Mouse (Mus musculus) embryonic facial prominence, embryonic 13.5 days (tissue): ENCODE data around the gene Kcp. TPM values are rescaled to one million over a fixed set of nuclear protein-coding genes. Genes with fewer than 3 reads are reported as not detected.

Source experiments
- ATAC-seq: fragments of 200-750 bp; cut with Nextera tagmentation; 2 replicates; pipeline ENCODE4 v1.8.0; 2017; ENCODE audit warnings: low read depth; ENCODE audit not compliant: insufficient number of reproducible peaks, insufficient read depth, low FRiP score, low TSS enrichment
- H3K27ac ChIP-seq: fragments of 300-500 bp; sonication (generic); 2 replicates; pipeline ENCODE4 v1.5.1; 2015; ENCODE audit warnings: moderate library complexity, mild to moderate bottlenecking, inconsistent platforms
- H3K27me3 ChIP-seq: fragments of 300-500 bp; sonication (generic); 2 replicates; pipeline ENCODE4 v1.6.1; 2015; ENCODE audit warnings: mild to moderate bottlenecking, inconsistent platforms
- H3K36me3 ChIP-seq: fragments of 300-500 bp; sonication (generic); 2 replicates; pipeline ENCODE4 v1.6.1; 2015; ENCODE audit warnings: mild to moderate bottlenecking, inconsistent platforms
- H3K4me1 ChIP-seq: fragments of 300-500 bp; sonication (generic); 2 replicates; pipeline ENCODE4 v1.6.1; 2015; ENCODE audit warnings: inconsistent platforms
- H3K4me2 ChIP-seq: fragments of 300-500 bp; sonication (generic); 2 replicates; pipeline ENCODE4 v1.6.1; 2015; ENCODE audit warnings: moderate library complexity, mild to moderate bottlenecking, inconsistent platforms
- H3K4me3 ChIP-seq: fragments of 300-500 bp; sonication (generic); 2 replicates; pipeline ENCODE4 v1.5.1; 2015; ENCODE audit warnings: mild to moderate bottlenecking, inconsistent platforms
- H3K9ac ChIP-seq: fragments of 300-500 bp; sonication (generic); 2 replicates; pipeline ENCODE4 v1.6.1; 2015; ENCODE audit warnings: mild to moderate bottlenecking, inconsistent platforms
- H3K9me3 ChIP-seq: fragments of 300-500 bp; sonication (generic); 2 replicates; pipeline ENCODE4 v1.6.1; 2016; ENCODE audit warnings: inconsistent platforms
- WGBS: fragments of 180-500 bp; shearing (Covaris S2); methylation state at CpG from one replicate; pipeline ENCODE4 v1.1.7; 2015; ENCODE audit warnings: mixed read lengths; 5-methylcytosine and 5-hydroxymethylcytosine counted together
- polyA plus RNA-seq: library from polyadenylated mRNA; unstranded; fragments of >200 nt; fragmentation: Nextera tagmentation; extraction: Ambion mirVana; gene quantifications from 2 replicates; pipeline ENCODE4 v1.2.1, GENCODE M21; 2015

Gene Kcp
- polyA plus RNA-seq, 1 experiment from 2014 or later, result 44.7 TPM

DNA sequence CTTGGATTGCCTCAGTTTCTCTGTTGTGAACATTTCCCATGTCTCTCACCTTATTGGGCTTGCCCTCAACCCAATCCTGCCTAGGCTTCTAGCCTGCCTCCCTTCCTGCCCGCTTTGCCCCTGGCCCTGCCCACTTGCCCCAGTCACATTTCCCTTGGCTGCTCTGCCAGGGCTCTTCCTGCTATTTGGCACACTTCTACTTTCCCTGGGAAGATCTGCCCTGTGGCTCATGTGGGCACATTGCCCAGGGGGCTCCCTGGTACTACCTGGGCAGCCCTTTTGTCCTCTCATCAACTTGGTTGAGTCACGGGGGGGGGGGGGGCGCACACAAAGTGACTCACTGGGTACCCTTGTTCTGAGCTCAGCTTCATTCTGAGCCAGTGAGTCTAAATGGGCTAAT lies 75.6 kb downstream of the Kcp start:
- peaks cover 63% of the 10 kb centered on the region for H3K4me1 ChIP-seq
- WGBS, result 25% methylated on average over 3 of the region's 3 CpGs

DNA sequence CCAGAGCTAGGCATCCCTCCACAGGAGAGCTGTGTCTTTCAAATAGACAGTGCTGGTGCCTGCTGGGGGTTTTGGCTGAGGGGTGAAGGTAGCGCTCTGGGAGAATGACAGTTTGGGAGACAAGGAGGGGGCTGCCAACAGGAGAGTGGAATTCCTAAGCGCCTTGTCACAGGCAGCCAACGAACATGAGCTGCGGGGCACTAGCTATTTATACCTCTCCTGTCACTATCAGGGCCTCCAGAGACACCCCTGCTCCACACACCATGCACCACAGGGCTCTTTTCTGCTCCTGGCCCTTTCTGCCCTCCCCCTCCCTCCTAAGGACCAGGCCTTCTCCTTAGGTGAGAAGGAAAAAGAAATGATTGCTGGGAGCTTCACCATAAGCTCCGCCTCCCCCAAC lies 76.3 kb downstream of the Kcp start:
- H3K9ac ChIP-seq, result no peak overlapping the region
- no peaks in the 10 kb centered on the region for H3K9me3 ChIP-seq
- peak overlapping the region; percentile 34; the same call in 1 of the 2 replicates for H3K27ac ChIP-seq
- ATAC-seq, result no peak
- WGBS, result 21% methylated on average over 5 of the region's 5 CpGs
- H3K4me3 ChIP-seq, result no peak overlapping the region
- peaks cover 56% of the 10 kb centered on the region for H3K4me1 ChIP-seq
- H3K4me2 ChIP-seq, result no peak overlapping the region
- no peaks in the 10 kb centered on the region for H3K36me3 ChIP-seq
- H3K27me3 ChIP-seq, result peaks cover 36% of the 10 kb centered on the region

More for the DNA sequence above, 75.6 kb downstream of the Kcp start:
- no peaks in the 10 kb centered on the region for H3K9me3 ChIP-seq
- no peak overlapping the region for H3K9ac ChIP-seq
- no peak for ATAC-seq
- peak overlapping the region; percentile 48; the same call in 1 of the 2 replicates for H3K27ac ChIP-seq
- H3K27me3 ChIP-seq, result peaks cover 36% of the 10 kb centered on the region
- H3K36me3 ChIP-seq, result no peaks in the 10 kb centered on the region
- H3K4me2 ChIP-seq, result no peak overlapping the region; the same call in 1 of the 2 replicates
- no peak overlapping the region for H3K4me3 ChIP-seq

DNA sequence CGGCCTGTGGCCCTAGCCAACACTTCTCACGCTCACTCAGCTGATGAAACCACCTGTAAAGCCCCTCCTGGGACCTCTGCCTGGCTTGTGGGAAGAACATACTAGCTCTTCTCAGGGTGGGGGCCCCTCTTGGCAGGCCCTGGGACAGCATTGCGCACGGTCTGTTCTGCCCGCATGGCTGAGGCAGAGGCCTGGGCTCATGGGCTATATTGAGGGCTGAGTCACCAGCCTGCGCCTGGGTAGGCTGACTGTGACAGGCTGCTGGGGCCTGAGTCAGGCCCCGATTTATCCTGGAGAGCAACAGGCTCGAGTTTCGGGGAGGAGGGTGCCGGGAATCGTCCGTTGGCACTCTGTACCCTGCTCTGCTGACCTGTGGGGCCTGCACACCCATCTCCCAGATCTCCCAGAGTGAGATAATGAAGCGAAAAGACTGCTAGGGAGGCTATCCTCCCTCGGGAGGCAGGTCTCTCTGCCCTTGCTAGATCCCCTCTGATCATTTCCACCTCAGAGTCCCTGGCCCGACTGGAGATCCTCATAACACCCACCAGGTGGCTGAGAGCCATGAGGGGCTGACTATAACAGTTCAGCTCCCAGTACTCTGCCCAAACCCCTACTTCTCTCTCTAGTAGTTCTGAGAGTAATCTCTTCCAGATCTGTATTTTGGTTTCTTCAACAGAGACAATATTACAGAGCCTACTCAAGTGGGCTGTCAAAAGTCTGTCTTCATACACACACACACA lies 76.9 kb downstream of the Kcp start:
- Histone ChIP-seq H3K27me3 (peaks cover 36% of the 10 kb centered on the region), H3K4me3 (no peak overlapping the region), H3K4me2 (no peak overlapping the region), H3K27ac (no peak overlapping the region; the same call in 1 of the 2 replicates), H3K4me1 (peaks cover 49% of the 10 kb centered on the region), H3K9me3 (no peaks in the 10 kb centered on the region), H3K36me3 (no peaks in the 10 kb centered on the region), H3K9ac (0 out of 2 replicates have a peak overlapping the region, but pooled peaks have one; percentile 3)
- ATAC-seq, result no peak
- WGBS, result 47% methylated on average over 15 of the region's 15 CpGs

DNA sequence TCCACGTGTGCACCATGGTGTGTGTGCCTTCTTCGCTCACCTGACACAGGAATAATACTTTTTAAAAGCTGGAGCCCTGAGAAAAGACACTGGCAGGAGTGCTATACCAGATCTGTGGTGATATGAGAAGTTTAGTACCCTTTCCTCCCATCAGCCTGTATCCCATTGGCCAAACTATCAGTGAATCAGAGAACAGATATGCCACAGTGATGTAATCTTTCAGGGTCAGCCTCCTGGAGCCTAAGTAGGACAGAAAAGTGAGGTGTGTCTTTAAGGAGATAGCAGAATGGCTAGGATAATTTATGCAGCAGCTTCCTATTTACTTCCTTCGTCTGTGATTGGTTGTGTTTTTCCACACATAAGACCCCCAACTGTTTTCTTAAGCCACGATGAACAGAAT lies 79.6 kb downstream of the Kcp start:
- H3K27me3 ChIP-seq, result peaks cover 20% of the 10 kb centered on the region
- ATAC-seq, result no peak
- H3K4me3 ChIP-seq, result no peak overlapping the region
- no peak overlapping the region for H3K27ac ChIP-seq
- H3K4me2 ChIP-seq, result no peak overlapping the region
- WGBS, result 58% methylated on average over 4 of the region's 4 CpGs
- H3K9ac ChIP-seq, result no peak overlapping the region
- peaks cover 23% of the 10 kb centered on the region for H3K4me1 ChIP-seq
- H3K9me3 ChIP-seq, result no peaks in the 10 kb centered on the region
- no peaks in the 10 kb centered on the region for H3K36me3 ChIP-seq

- H3K4me2 ChIP-seq, result no peak overlapping the region
- H3K9ac ChIP-seq, result no peak overlapping the region
- ATAC-seq, result no peak
- H3K4me1 ChIP-seq, result peaks cover 9% of the 10 kb centered on the region
- H3K27ac ChIP-seq, result no peak overlapping the region
- no peaks in the 10 kb centered on the region for H3K36me3 ChIP-seq
- peaks cover 3% of the 10 kb centered on the region; the same call in 1 of the 2 replicates for H3K27me3 ChIP-seq
- WGBS, result 71% methylated on average over 6 of the region's 6 CpGs
- H3K4me3 ChIP-seq, result no peak overlapping the region
- no peaks in the 10 kb centered on the region for H3K9me3 ChIP-seq
Measured at GRCm38 (mm10) chr6:29426331-29426730, 81.4 kb downstream of the Kcp start.

DNA sequence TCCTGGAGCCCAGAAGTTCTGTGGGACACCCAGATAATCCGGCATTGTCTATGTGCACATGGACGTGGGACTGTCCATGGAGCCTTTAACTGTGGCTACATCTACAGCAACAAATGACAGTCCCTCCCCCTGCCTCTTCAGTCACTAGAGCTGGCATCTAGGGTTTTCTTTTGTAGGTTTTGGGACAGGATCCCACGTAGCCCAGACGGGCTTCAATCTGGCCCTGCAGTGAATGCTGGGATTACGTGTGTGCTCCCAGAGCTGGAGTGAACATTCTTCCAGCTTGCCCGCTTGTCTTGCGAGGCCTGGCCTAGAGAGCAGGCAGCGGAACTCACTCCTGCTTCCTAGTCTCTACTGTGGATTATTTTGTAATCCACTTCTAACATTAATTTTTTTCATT lies 82.6 kb downstream of the Kcp start:
- no peak overlapping the region for H3K9ac ChIP-seq
- no peaks in the 10 kb centered on the region for H3K27me3 ChIP-seq
- no peaks in the 10 kb centered on the region for H3K4me1 ChIP-seq
- H3K4me2 ChIP-seq, result no peak overlapping the region
- peaks cover 4% of the 10 kb centered on the region; the same call in 1 of the 2 replicates for H3K36me3 ChIP-seq
- WGBS, result 87% methylated on average over 8 of the region's 8 CpGs
- H3K4me3 ChIP-seq, result no peak overlapping the region
- no peak overlapping the region for H3K27ac ChIP-seq
- no peak for ATAC-seq
- no peaks in the 10 kb centered on the region for H3K9me3 ChIP-seq

Other genes starting within 250 kb of the Kcp start
- 43.1 and 45.7 TPM in 2 replicates for gene Hilpda, start 235.5 kb downstream of the Kcp start, polyA plus RNA-seq
- 0.55 and 1.0 TPM in 2 replicates for gene Fam71f2, start 228.4 kb downstream of the Kcp start, polyA plus RNA-seq
- not detected in 2 replicates for gene Fam71f1, start 188.8 kb downstream of the Kcp start, polyA plus RNA-seq
- 378 and 449 TPM in 2 replicates for gene Calu, start 159.9 kb downstream of the Kcp start, polyA plus RNA-seq
- 0.70 and 1.0 TPM in 2 replicates for gene Opn1sw, start 119.5 kb downstream of the Kcp start, polyA plus RNA-seq
- gene Ccdc136, start 111.6 kb downstream of the Kcp start, polyA plus RNA-seq, result 20.2 and 30.7 TPM in 2 replicates
- 11.3 and 12.2 TPM in 2 replicates for gene Flnc, start 74.7 kb downstream of the Kcp start, polyA plus RNA-seq
- gene Atp6v1f, start 40.2 kb downstream of the Kcp start, polyA plus RNA-seq, result 221 and 233 TPM in 2 replicates
- 0.32 TPM in 1 of 2 replicates, not detected in the other for gene Atp6v1fnb, start 36.5 kb downstream of the Kcp start, polyA plus RNA-seq
- 3.6 and 4.6 TPM in 2 replicates for gene Irf5, start 18.7 kb upstream of the Kcp start, polyA plus RNA-seq
- 97.3 and 97.6 TPM in 2 replicates for gene Tnpo3, start 101.9 kb upstream of the Kcp start, polyA plus RNA-seq
- 2.8 and 4.7 TPM in 2 replicates for gene Tspan33, start 186.3 kb upstream of the Kcp start, polyA plus RNA-seq
- gene Smo, start 227.6 kb upstream of the Kcp start, polyA plus RNA-seq, result 53.0 and 57.4 TPM in 2 replicates